Mouse (Mus musculus): ENCODE measurements at regions not wholly inside any gene's neighbourhood (a gene's known extent, or its start where the extent isn't known, plus 50 kb on each side); places are given as distances from the start of the nearest gene placed in this dataset.

DNA sequence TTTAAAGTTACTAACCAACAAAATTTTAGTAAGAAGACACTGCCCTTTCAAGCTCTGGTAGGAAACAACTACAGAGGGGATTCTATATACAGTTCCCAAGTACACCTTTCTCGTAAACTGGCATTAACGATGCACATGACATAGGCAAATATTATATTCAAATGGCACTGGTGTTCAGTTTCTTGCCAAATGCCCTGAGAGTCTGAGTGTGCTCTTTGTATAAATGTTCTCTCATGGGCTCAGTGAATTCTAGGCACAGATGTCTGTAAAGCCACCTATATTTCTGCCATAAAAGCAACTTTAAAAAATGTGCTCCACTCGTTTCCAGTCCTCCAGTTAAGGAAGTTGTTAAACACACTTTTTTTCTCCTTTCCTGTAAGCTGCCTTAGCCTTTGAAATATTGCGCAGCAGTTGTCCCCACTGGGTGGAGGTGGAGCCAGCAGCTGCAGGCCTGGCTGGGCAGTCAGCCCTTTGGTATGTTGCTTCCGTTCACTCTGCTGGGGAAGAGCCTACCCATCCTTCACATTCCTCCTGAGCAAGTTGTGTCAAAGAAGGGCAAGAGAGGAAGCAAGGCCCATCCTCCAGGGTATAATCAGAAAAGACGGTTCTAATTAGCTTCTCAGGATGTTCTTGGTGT, 347.4 kb upstream of the Actbl2 start:
- no peak overlapping the region for H3K27ac ChIP-seq (ENCODE audit: insufficient read depth, low read depth, low read length, poor library complexity, severe bottlenecking)
- TF ChIP-seq ZNF384 (IDR thresholded peaks at IDR 0.05; ENCODE audit: low read depth, low read length) (no peak), HCFC1 (IDR thresholded peaks at IDR 0.05; ENCODE audit: borderline replicate concordance, insufficient read depth, low read length) (no peak), MAFK (IDR thresholded peaks at IDR 0.05; ENCODE audit: insufficient read depth, low read depth, low read length) (no peak), ZC3H11A (IDR thresholded peaks at IDR 0.05; ENCODE audit: borderline replicate concordance, low read depth, low read length) (no peak), CHD2 (IDR thresholded peaks at IDR 0.05; ENCODE audit: low read depth, low read length) (no peak)
- no peak for DNase-seq (ENCODE audit: low read depth, low spot score)

DNA sequence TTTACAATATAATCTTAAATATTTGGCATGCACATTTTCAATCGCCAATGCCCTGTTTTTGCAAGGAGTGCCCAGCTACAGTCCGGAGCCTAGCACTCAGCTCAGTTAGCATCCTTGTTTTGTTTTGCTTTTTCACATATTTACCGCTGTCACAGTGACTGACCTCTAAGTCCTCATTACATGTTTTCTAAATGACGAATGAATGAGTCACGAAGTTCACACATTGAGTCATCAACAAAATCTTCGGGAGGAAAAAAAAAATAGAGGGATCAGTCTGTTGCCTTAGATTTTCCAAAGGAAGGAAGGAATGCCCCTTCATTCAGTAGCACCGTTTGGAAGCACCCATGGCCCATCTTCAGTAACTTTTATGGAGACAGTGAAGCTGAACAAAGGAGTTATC, 342.9 kb upstream of the Actbl2 start:
- H3K27ac ChIP-seq (ENCODE audit: insufficient read depth, low read depth, low read length, poor library complexity, severe bottlenecking) = no peak overlapping the region
- TF ChIP-seq ZNF384 (IDR thresholded peaks at IDR 0.05; ENCODE audit: low read depth, low read length) (no peak), HCFC1 (IDR thresholded peaks at IDR 0.05; ENCODE audit: borderline replicate concordance, insufficient read depth, low read length) (no peak), MAFK (IDR thresholded peaks at IDR 0.05; ENCODE audit: insufficient read depth, low read depth, low read length) (no peak), ZC3H11A (IDR thresholded peaks at IDR 0.05; ENCODE audit: borderline replicate concordance, low read depth, low read length) (no peak), CHD2 (IDR thresholded peaks at IDR 0.05; ENCODE audit: low read depth, low read length) (no peak)
- no peak for DNase-seq (ENCODE audit: low read depth, low spot score)

More for the DNA sequence above, 347.4 kb upstream of the Actbl2 start:
- Histone ChIP-seq H3K9ac (ENCODE audit: insufficient read depth, low read depth, low read length, poor library complexity, severe bottlenecking) (no peak overlapping the region), H3K4me1 (ENCODE audit: control insufficient read depth in 2 of 2, insufficient read depth in 2 of 2, low read length in 2 of 2, poor library complexity in 1 of 2) (no peaks in the 10 kb centered on the region), H3K9me3 (ENCODE audit: control insufficient read depth, insufficient read depth, low read depth, low read length) (no peaks in the 10 kb centered on the region), H3K36me3 (ENCODE audit: control insufficient read depth, insufficient read depth, low read length, poor library complexity, severe bottlenecking) (no peaks in the 10 kb centered on the region), H3K4me3 (ENCODE audit: insufficient read depth in 1 of 2, low read depth in 1 of 2, low read length in 2 of 2, poor library complexity in 1 of 2, severe bottlenecking in 1 of 2) (no peak overlapping the region)
- in situ Hi-C loops (cut with MboI; ENCODE audit: low sequenced_read_pairs in 2 of 2, unreplicated experiment in 2 of 2) = no loop called here

DNA sequence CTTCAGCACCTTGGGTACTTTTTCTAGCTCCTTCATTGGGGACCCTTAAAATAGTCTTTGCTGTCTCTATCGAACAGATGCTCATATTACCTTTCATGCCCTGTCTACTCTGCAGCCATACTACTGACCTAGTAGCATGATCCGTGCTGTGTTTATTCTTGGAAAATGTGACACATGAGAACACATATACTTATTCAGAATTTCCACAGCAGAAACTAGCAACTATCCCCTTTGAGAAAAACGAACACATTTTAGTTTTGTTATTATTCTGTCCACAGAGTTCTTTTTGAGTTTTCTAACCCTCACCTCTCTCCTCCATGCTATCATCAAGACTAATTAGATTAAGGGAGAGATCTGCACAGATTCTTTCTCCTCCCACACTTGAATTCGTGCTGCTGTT, 341.6 kb upstream of the Actbl2 start:
- H3K27ac ChIP-seq (ENCODE audit: insufficient read depth, low read depth, low read length, poor library complexity, severe bottlenecking) = no peak overlapping the region
- DNase-seq (ENCODE audit: low read depth, low spot score) = no peak
- H3K4me3 ChIP-seq (ENCODE audit: insufficient read depth in 1 of 2, low read depth in 1 of 2, low read length in 2 of 2, poor library complexity in 1 of 2, severe bottlenecking in 1 of 2) = no peak overlapping the region
- H3K36me3 ChIP-seq (ENCODE audit: control insufficient read depth, insufficient read depth, low read length, poor library complexity, severe bottlenecking) = no peaks in the 10 kb centered on the region
- H3K9ac ChIP-seq (ENCODE audit: insufficient read depth, low read depth, low read length, poor library complexity, severe bottlenecking) = no peak overlapping the region
- in situ Hi-C loops (cut with MboI; ENCODE audit: low sequenced_read_pairs in 2 of 2, unreplicated experiment in 2 of 2) = no loop called here
- TF ChIP-seq HCFC1 (IDR thresholded peaks at IDR 0.05; ENCODE audit: borderline replicate concordance, insufficient read depth, low read length) (no peak), ZC3H11A (IDR thresholded peaks at IDR 0.05; ENCODE audit: borderline replicate concordance, low read depth, low read length) (no peak), CHD2 (IDR thresholded peaks at IDR 0.05; ENCODE audit: low read depth, low read length) (no peak), ZNF384 (IDR thresholded peaks at IDR 0.05; ENCODE audit: low read depth, low read length) (no peak), MAFK (IDR thresholded peaks at IDR 0.05; ENCODE audit: insufficient read depth, low read depth, low read length) (no peak)
- no peaks in the 10 kb centered on the region for H3K4me1 ChIP-seq (ENCODE audit: control insufficient read depth in 2 of 2, insufficient read depth in 2 of 2, low read length in 2 of 2, poor library complexity in 1 of 2)
- H3K9me3 ChIP-seq (ENCODE audit: control insufficient read depth, insufficient read depth, low read depth, low read length) = no peaks in the 10 kb centered on the region

More for the DNA sequence above, 342.9 kb upstream of the Actbl2 start:
- H3K4me1 ChIP-seq (ENCODE audit: control insufficient read depth in 2 of 2, insufficient read depth in 2 of 2, low read length in 2 of 2, poor library complexity in 1 of 2) = no peaks in the 10 kb centered on the region
- in situ Hi-C loops (cut with MboI; ENCODE audit: low sequenced_read_pairs in 2 of 2, unreplicated experiment in 2 of 2) = no loop called here
- H3K9ac ChIP-seq (ENCODE audit: insufficient read depth, low read depth, low read length, poor library complexity, severe bottlenecking) = no peak overlapping the region
- H3K9me3 ChIP-seq (ENCODE audit: control insufficient read depth, insufficient read depth, low read depth, low read length) = no peaks in the 10 kb centered on the region
- H3K4me3 ChIP-seq (ENCODE audit: insufficient read depth in 1 of 2, low read depth in 1 of 2, low read length in 2 of 2, poor library complexity in 1 of 2, severe bottlenecking in 1 of 2) = no peak overlapping the region
- no peaks in the 10 kb centered on the region for H3K36me3 ChIP-seq (ENCODE audit: control insufficient read depth, insufficient read depth, low read length, poor library complexity, severe bottlenecking)

DNA sequence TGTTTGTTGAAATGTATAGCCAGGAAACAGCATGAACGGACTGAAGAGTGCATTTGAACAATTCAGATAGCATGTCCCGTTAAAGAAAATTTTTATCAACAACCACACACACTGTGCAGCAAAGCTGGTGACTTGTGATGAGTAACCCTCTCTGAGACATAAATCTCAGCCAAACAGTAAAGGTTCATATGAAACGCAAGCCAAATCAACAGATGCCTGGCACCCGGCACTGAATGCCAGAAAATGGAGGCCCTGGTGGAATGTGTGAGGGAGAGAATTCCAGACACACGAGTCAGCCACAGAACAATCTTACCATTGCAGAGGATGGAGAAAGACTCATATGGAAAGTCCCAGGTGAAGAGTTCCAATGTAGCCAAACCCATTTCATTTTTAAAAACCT, 341.1 kb upstream of the Actbl2 start:
- DNase-seq (ENCODE audit: low read depth, low spot score) = no peak
- no peaks in the 10 kb centered on the region for H3K36me3 ChIP-seq (ENCODE audit: control insufficient read depth, insufficient read depth, low read length, poor library complexity, severe bottlenecking)
- H3K9me3 ChIP-seq (ENCODE audit: control insufficient read depth, insufficient read depth, low read depth, low read length) = no peaks in the 10 kb centered on the region
- H3K4me3 ChIP-seq (ENCODE audit: insufficient read depth in 1 of 2, low read depth in 1 of 2, low read length in 2 of 2, poor library complexity in 1 of 2, severe bottlenecking in 1 of 2) = no peak overlapping the region
- H3K4me1 ChIP-seq (ENCODE audit: control insufficient read depth in 2 of 2, insufficient read depth in 2 of 2, low read length in 2 of 2, poor library complexity in 1 of 2) = no peaks in the 10 kb centered on the region
- in situ Hi-C loops (cut with MboI; ENCODE audit: low sequenced_read_pairs in 2 of 2, unreplicated experiment in 2 of 2) = no loop called here
- H3K9ac ChIP-seq (ENCODE audit: insufficient read depth, low read depth, low read length, poor library complexity, severe bottlenecking) = no peak overlapping the region
- TF ChIP-seq ZNF384 (IDR thresholded peaks at IDR 0.05; ENCODE audit: low read depth, low read length) = no peak
- no peak for TF ChIP-seq HCFC1 (IDR thresholded peaks at IDR 0.05; ENCODE audit: borderline replicate concordance, insufficient read depth, low read length)
- TF ChIP-seq ZC3H11A (IDR thresholded peaks at IDR 0.05; ENCODE audit: borderline replicate concordance, low read depth, low read length) = no peak
- no peak for TF ChIP-seq MAFK (IDR thresholded peaks at IDR 0.05; ENCODE audit: insufficient read depth, low read depth, low read length)
- TF ChIP-seq CHD2 (IDR thresholded peaks at IDR 0.05; ENCODE audit: low read depth, low read length) = no peak
- no peak overlapping the region for H3K27ac ChIP-seq (ENCODE audit: insufficient read depth, low read depth, low read length, poor library complexity, severe bottlenecking)

Measured in ES-E14 (cell line).